Mouse (Mus musculus): Measurements from ENCODE around the gene Cd59a.

Gene Cd59a

DNA sequence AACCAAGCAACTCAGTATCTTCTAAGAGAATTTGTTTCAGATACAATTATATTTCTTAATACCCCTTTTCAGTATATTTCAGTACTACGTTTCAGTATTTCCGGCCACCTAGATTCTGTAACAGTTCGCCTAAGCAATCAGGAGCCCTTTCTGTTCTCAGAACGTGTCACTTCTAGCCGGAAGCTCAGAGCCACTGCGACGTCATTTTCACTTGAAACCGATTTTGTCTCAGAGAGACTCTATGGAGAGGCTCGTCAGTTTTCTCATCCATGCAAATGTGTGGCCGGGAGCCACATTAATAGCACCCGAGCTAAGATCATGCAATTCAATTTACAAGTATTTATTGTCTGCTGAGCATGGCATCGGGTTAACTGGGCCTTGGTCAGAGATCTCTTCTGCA lies 48.4 kb downstream of the Cd59a start:
- DNase-seq = no peak

GRCm38 (mm10) chr2:104145983-104146382 lies 50.4 kb downstream of the Cd59a start:
- DNase-seq = peak; percentile 30 to 53

DNA sequence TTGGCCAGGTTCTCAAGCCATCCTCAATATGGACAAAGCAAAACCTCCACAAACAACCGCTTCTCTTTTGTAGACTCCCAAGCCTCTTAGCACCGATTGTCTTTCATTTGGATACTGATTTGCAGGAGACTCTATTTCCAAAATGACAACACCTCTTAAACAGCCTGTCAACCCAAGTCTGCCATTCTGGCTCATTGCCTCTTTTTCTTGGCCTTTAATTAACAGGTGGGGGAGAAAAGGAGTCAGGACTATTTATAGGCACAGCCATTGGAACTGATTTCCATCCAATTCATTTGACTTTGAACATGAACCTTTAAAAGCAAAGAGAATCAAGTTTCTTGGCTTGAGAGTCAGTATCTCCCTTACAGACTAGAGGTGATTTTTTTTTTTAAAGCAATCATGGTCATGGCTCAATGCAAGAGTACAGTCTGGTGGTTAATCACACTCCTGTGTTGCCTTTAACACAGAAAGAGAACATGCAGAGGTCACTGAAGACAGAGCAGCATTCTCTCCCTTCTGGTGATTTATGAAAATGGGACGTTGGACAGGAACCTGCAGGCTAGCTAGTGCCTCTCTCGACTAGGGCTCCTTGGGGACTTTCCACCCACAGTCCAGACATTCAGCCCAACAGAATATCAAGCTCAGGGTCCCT lies 52.4 kb downstream of the Cd59a start:
- peak; percentile 38 to 59 for DNase-seq

GRCm38 (mm10) chr2:104150608-104151397 lies 55.2 kb downstream of the Cd59a start:
- no peak for DNase-seq

GRCm38 (mm10) chr2:104153345-104153744 lies 57.7 kb downstream of the Cd59a start:
- DNase-seq = peak; percentile 98 to 99

DNA sequence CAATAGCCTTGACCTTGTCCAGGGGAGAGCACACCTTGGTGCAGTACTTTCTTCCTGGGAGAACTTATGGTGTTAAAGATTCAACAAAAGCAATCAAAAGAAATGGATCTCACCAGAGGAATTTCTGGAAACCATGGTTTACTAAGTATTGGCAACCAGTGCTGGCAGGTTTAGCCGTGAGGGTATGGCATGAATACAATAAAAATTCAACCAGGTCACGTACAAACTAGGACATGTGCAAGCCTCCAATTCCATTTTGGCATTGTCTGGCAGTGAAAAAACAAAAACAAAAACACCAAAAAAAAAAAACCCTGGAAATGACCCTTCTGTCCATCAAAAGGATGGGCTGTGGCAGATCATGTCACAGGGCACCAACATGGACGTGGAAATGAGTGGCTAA lies 58.3 kb downstream of the Cd59a start:
- DNase-seq = no peak

DNA sequence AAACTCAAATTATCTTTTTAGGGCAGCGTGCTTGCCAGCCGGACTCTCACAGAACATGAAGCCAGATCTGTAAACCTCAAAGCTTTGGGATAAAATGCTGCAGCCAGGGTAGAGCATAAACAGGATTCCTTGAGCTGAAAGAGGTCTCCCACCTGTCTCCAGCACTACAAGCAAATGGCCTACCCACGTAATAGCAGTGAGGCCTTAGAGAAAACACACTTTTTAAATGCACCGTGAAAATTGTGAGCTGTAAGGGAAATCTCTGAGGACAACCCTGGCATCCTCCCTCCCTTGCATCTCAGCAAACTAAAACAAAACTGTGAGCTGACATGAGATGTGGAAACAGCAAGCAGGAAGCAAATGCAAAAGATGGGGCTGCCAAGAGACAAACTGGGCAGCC lies 62.2 kb downstream of the Cd59a start:
- no peak for DNase-seq

DNA sequence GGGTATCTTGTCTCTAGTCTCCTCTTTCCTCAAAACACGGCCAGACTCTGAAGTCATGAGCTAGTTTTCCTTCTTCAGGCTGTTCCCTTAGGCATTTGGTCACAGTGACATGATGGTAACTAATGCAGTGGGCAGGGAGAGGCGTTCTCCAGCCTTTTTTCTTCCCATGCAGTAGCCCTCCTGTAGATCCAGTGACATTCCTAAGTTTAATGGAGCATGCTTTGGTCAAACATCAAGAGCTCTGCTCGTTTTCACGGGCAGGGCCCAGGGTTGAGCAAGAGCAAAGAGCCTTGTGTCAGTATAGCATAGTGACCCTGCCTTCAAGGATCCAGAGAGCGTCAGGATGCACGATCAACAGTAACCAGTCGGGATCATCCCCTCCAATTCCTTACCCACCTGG lies 67.8 kb downstream of the Cd59a start:
- DNase-seq = no peak

GRCm38 (mm10) chr2:104163978-104164487 lies 68.4 kb downstream of the Cd59a start:
- DNase-seq = no peak

All from cerebellum, postnatal 10 days (tissue).